Mouse (Mus musculus): ENCODE data around the gene Klhl26.

Gene Klhl26

GRCm38 (mm10) chr8:70477269-70477982 is 658 bp upstream of the Klhl26 start:
- peak; percentile 82 for DNase-seq (ENCODE audit: low read depth, low spot score)

- no peak for DNase-seq (ENCODE audit: low read depth, low spot score)
Observed at GRCm38 (mm10) chr8:70471856-70472255, 4.9 kb downstream of the Klhl26 start.

DNA sequence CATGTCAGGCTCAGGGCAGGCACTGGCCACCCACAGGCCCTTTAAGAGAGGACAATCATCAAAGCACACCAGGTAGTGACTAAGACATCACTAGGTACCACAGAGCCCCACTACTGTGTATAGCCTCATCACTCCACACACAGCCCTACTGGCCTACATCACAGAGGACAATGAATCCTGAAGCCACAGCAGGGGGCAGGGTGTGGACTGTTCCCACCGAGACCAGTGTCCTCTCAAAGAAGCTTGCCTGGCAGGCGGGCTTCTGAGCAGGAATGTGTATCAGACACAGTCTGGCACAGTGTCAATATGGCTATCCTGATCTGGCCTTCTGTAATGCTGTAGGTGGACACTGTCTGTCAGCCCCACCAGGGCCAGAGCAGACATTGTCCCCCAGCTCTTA is 6.8 kb downstream of the Klhl26 start:
- DNase-seq (ENCODE audit: low read depth, low spot score) = no peak

- DNase-seq (ENCODE audit: low read depth, low spot score) = no peak
Observed at GRCm38 (mm10) chr8:70469295-70469916, 7.4 kb downstream of the Klhl26 start.

GRCm38 (mm10) chr8:70468733-70469132 is 8.0 kb downstream of the Klhl26 start:
- DNase-seq (ENCODE audit: low read depth, low spot score) = no peak

DNA sequence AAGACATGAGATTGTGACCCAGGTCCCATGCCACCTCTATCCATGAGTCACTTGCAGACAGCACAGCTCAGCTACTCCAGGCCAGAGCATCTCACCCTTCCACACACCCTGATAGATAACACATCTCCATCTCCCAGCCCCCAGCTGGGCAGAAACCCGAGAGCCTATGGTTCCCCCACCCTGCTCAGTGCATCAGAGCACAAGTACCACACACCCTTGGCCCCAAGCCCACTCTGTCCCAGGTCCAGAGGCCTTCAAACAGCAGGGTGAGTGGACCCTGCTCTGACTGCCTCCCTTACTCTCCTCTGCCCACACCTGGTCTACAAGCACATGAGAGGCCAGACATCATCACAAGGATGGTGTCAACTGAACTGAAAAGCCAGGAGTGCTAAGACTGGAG is 8.9 kb downstream of the Klhl26 start:
- DNase-seq (ENCODE audit: low read depth, low spot score) = no peak

DNA sequence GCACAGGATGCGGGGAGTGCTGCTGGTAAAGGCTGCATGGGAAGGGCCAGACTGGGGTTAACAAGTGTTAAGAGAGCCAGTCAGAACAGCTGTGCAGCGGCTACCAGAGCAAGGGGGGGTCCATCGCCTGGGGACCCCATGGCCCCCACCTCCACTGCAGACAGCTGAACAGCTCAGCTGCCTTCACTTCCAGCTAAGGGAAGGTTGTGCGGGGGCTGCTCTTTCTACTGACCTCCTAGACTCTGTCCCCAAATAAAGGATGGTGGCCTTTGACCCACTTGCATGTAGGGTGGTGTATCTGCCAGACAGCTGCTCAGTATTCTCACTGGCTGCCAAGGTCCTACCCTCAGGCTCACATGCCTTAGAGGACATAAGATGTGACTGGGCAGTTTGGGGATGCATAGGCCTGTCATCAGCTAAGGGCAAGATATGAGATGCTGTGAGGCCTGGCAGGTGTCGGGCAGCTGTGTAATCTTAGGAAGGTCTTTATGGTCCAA is 9.5 kb downstream of the Klhl26 start:
- no peak for DNase-seq (ENCODE audit: low read depth, low spot score)

DNA sequence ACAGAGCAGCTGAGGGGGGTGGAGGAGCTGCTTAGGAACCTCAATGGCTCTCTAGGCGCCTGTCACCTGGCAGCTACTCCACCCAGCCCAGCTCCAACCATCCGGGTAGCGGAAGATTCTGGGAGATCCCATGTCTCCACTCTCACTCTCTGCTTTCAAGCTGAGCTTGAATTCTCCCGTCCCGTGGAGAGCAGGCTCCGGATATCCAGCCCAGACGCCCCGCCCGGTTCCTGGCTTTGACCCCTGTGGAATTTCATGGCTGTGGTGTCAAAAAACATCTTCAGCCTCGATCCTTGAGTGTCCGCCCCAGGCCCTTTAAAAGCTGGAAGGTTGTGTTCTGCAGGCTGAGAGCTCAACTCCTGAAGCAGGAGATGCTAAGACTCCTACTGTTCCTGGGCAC is 10.0 kb downstream of the Klhl26 start:
- DNase-seq (ENCODE audit: low read depth, low spot score) = no peak

- DNase-seq (ENCODE audit: low read depth, low spot score) = no peak
Observed at GRCm38 (mm10) chr8:70466305-70466704, 10.5 kb downstream of the Klhl26 start.

- no peak for DNase-seq (ENCODE audit: low read depth, low spot score)
Observed at GRCm38 (mm10) chr8:70465701-70466100, 11.1 kb downstream of the Klhl26 start.

DNA sequence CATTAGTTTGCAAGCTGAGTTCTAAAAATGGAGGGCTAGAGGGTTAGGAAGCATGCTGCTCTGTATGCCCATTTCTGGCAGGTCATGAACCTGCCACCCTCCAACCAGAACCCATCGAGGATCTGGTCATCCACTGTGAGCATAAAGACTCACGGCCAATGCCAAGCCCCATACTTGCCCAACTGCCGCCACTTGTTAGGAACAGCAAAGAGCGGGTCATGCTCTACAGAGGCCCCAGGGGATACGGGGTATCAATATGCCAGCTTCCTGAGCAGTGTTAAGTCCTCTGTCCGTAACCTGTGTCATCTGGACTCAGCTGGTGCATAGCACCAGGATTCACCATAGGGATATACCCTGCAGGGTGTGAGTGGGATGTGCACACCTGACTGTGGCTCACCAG is 12.6 kb downstream of the Klhl26 start:
- DNase-seq (ENCODE audit: low read depth, low spot score) = no peak

- no peak for DNase-seq (ENCODE audit: low read depth, low spot score)
Observed at GRCm38 (mm10) chr8:70463306-70463705, 13.5 kb downstream of the Klhl26 start.

DNA sequence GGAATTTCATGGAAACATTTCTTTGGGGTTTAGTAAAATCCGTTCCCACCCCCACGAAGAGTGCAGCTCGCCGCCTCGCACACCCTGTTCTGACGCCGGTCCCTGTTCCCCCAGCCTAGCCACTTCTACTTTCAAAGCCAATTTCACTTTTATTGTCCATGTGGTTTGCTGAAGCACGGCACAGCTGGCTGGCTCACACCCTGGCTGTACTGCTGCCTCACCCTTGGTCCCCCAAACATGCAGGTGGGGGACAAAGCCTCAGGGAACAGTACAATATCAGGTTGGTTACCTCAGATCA is 14.3 kb downstream of the Klhl26 start:
- no peak for DNase-seq (ENCODE audit: low read depth, low spot score)

DNA sequence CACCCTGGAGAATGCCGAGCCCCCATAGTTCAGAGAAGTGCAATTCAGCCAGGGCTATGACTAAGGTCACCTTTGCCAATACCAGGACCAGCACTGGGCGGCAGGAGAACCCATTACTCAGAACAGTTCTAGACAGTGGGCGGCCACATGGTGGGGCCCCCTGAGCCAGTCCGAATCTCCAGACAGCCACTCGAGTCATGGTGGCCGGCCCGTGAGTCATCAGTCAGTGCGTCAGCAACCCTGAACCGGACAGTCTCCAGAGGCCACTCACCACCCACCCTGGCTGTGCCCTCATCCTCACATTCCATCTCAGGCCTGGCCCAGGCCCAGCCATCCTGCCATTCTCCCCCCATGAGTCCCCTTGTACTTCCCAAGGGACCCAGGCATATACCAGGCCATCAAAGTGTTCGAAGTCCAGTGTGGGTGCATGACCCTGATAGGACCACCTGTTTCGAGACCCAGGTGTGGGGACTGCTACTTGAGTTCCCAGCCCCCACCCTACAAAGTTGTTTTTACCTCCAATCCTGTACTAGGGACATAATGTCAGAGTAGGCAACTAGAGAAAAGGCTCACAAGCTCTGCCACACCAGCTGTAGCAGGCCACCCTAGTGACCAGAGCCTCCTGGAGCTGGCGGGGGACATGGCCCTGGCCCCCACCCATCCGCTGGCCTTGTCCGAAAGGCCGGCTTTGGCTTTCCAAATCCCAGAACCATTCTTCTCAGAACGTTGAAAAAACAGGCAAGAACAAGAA is 14.8 kb downstream of the Klhl26 start:
- DNase-seq (ENCODE audit: low read depth, low spot score) = no peak

- DNase-seq (ENCODE audit: low read depth, low spot score) = no peak
Observed at GRCm38 (mm10) chr8:70460606-70461005, 16.2 kb downstream of the Klhl26 start.

DNA sequence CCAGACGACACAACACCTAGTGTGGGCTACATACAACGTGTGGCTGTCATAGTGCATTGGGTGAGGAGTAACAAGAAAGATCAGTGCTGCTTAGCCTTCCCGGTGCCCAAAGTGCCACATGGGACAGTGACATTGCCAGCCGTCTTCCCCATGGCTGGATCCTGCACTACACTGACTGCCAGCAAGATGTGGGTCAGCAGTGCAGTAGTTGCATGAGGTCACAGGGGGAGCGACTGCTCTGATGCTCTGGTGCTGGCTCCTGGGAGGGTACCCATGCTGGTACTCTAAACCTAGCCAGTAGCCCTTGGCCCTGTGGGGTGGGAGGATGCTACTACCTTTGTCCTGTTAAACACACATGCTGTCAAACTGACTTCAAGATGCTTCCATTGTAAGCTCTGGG is 16.6 kb downstream of the Klhl26 start:
- DNase-seq (ENCODE audit: low read depth, low spot score) = no peak

GRCm38 (mm10) chr8:70459636-70460035 is 17.1 kb downstream of the Klhl26 start:
- DNase-seq (ENCODE audit: low read depth, low spot score) = no peak

DNA sequence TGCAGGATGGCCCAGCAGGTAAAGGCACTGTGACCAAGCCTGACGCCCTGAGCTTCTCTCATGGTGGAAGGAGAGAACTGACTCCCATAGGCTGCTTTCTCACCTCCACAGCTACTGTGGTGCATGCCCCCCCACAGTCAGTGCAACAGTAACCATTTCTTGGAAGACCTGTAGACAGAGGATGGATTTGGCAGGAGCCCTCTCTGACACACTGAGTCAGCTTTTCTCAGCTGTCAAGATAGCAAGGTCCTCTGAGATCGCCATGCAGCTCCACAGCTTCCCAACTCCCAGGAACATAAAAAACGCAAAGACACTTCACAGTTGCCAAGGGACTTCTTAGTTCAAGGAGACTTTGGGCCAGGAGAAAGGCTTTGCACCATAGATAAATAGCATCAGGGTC is 18.3 kb downstream of the Klhl26 start:
- no peak for DNase-seq (ENCODE audit: low read depth, low spot score)

- no peak for DNase-seq (ENCODE audit: low read depth, low spot score)
Observed at GRCm38 (mm10) chr8:70457882-70458281, 18.9 kb downstream of the Klhl26 start.

DNA sequence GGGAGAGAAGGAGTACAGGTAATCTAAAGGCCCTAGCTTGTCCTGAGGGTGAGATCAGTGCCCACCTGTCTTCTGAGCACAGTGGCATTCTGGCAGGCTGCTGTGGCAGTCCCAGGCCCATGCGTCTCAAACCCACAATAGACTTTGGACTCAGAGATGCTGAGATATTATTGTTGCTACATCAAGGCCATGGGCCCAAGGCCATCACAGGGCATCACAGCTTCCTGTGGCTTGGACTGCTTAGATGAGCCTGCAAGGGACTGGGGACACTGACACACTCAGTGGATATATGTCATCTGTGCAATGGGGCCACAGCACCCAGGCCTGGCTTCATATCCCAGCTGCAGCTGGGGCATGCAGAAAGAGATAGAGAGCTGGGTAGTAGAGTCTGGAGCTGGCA is 19.8 kb downstream of the Klhl26 start:
- no peak for DNase-seq (ENCODE audit: low read depth, low spot score)

GRCm38 (mm10) chr8:70453852-70454251 is 22.9 kb downstream of the Klhl26 start:
- no peak for DNase-seq (ENCODE audit: low read depth, low spot score)

DNA sequence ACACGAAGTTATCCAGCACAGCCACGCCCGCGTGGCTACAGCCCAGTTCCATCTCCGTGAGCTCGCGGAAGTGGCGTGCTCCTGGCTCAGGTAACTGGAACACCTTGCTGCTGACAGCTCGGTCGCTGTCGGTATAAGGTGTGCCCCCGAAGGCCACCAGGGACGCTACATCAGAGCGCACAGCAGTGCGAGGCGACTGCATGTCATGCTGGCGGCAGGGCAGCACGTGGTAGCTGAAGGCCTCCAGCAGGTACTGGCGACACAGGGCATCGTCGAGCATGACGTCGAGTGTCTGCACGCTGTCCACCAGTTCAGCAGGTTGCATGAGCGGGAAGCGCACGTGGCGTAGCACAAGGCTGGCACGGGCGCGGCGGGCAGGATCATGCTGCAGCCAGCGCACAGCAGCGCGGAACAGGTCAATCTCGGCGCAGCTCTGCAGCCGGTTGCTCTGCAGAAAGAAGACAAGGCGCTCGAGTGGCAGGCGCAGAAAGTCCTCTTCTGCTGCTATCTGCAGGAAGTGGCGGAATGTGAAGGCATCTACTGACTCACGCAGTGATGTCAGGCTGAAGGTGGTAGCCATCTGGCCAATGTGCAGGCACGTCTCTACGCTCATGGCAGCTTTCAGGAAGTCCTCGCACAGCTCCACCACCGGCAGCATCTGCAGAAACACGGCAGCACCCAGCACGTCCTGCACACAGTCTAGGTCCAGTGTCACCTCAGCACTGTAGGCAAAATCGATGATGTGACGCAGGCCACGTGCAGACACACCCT is 24.4 kb downstream of the Klhl26 start:
- no peak for DNase-seq (ENCODE audit: low read depth, low spot score)

Measured in WW6 (cell line).